Mouse (Mus musculus) layer of hippocampus, adult 8-10 months (tissue): ENCODE measurements at regions not wholly inside any gene's neighbourhood (a gene's known extent, or its start where the extent isn't known, plus 50 kb on each side); places are given as distances from the start of the nearest gene placed in this dataset.

ENCODE experiments used
- DNase-seq, 2 experiments: peaks; one replicate each; pipeline ENCODE4 v3.0.0; 2022; ENCODE audit warnings: low spot score in 2 of 2

DNA sequence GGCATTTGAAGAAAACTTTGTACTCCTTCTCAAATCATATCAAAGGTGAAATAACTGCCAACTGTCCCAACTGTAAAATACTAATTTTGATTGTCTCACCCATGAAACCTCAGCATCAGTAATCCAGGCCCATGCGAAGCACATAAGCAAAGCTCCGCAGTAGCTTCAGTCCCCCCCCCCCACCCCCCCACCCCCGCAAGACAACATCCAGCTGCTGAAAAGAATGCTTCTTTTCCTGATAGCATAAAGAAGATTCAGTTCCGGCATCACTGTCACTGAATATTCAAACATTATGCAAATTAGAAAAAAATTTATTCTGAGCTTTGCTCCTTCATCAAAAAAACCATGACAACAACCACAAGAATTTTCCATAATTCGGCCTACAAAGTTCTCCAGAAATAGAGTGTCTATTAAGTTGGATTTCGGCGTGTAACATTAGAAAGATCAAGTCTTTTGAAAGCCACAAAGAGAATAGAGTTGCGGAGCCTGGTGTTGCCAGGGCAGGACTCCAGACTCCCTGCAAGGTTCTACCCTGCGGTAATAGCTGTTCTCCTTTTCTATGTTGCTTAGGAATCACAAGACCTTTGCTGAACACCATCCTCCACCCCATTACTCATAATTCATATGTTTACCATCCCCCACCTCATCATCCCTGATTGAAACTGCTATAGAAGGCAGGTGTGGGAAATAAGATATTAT is 77.9 kb upstream of the Asb5 start:
- no peak for DNase-seq

DNA sequence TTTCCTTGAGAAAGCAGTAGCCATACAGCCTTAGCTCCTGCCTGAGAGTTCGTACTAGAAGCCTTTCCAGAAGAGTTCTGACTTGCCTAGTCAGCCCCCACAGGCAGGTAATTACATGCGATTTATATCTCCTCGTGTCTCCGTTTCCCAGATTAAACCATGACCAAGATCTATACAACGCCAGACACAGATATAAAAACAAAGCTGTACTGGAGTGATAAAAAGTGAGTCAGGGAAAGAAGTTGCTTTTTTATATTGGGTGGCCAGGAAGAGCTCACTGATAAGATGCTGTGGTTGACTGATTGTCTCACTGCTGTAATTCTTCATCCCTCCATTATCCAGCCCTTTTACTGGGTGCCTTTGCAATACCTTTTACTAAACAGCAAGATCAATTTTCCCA is 64.4 kb upstream of the Asb5 start:
- no peak for DNase-seq

DNA sequence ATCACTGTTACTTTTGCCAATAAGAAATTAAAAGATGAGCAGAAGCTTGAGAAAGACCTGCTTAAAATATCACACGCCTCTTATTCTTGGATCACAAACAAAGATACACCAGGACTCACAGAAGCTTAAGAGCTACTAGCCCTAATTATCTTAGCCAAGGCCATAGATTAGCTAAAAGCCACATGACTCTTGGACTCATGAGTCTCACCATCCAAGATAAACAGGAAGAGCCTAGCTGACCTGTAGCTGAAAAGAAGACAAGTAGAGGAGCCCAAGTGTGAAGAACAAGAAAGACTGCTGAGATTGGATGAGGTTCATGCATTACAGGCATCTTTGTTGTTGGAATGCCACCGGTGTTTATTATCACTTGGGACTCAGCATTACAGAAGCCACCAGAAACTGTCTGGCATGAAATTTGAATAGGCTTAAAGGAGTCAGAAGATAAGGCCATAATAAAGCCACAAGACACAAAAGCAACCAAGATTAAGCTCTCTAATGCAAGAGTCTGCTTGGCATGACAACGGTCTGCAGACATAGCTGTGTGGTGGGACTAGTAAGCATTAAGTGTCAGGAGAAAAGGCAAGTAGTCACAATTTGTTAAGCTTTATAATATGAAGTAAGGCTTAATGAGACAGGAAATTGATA is 63.8 kb upstream of the Asb5 start:
- DNase-seq: no peak
